Mouse (Mus musculus): ENCODE results near the gene Pold1. TPM values are rescaled to one million over a fixed set of nuclear protein-coding genes. Genes with fewer than 3 reads are reported as not detected.

Pold1 gene
- polyA plus RNA-seq, 1 experiment: 34.3 TPM

DNA sequence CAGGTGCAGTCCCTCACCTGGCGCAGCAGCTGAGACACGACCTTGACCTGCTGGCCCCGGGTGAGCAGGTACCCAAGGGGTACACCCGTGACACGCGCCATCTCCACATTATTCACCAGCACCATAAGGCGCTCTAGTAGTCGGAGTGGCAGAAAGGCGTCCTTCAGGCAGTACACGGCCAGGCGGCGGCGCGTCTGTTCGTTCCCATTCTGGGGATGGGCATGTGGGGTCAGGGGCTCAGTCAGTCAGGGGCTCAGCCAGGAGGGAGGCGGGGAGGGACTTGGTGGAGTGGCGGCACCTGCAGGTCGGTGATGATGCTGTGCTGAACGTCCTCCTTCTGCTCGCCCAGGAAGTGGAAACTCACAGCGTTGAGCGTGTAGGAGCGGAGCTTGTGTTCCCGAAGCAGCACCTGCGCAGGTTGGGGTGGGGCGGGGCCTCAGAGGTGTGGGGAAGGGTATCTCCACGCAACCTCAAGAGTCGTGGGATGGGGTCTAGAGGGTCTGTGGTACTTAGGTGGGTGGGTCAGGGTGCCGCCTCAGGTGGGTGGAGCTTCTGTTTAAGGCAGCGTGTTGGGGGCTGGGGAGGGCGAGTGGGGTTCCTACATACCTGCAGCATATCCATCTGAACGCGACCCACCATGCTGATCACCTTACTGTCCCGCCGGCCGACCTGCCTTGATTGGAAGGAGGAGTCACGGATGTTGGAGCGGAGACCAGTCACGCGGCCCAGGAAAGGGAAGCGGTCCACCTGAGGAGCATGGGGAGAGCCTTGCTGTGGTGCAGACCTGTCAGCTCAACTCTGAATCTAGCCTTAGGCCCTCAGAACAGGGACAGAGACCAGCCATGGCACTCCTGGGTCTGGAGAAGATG, 9.7 kb downstream of the Pold1 start:
- H3K4me1 ChIP-seq (ENCODE audit: control insufficient read depth, insufficient read depth, low read length): no peaks in the 10 kb centered on the region; the same call in 1 of the 2 replicates
- 91% methylated on average over 41 of the region's 41 CpGs for WGBS
- no peak overlapping the region for H3K4me3 ChIP-seq (replicated peaks; ENCODE audit: extremely low read depth, low read depth, low read length)
- TF ChIP-seq POLR2A (IDR thresholded peaks at IDR 0.05; ENCODE audit: borderline replicate concordance, extremely low read depth, low read depth, low read length) (no peak), CTCF (IDR thresholded peaks at IDR 0.05; ENCODE audit: insufficient read depth, low read length) (no peak)
- no peak for DNase-seq

- no peak overlapping the region for H3K4me3 ChIP-seq (replicated peaks; ENCODE audit: extremely low read depth, low read depth, low read length)
- TF ChIP-seq POLR2A (IDR thresholded peaks at IDR 0.05; ENCODE audit: borderline replicate concordance, extremely low read depth, low read depth, low read length) (no peak), CTCF (IDR thresholded peaks at IDR 0.05; ENCODE audit: insufficient read depth, low read length) (no peak)
- WGBS: 94% methylated on average over 13 of the region's 13 CpGs
- no peaks in the 10 kb centered on the region; the same call in 1 of the 2 replicates for H3K4me1 ChIP-seq (ENCODE audit: control insufficient read depth, insufficient read depth, low read length)
- DNase-seq: no peak
These were observed 11.2 kb downstream of the Pold1 start for GRCm38 (mm10) chr7:44537496-44537895.

- DNase-seq: no peak
- WGBS: 73% methylated on average over 7 of the region's 7 CpGs
- TF ChIP-seq CTCF (IDR thresholded peaks at IDR 0.05; ENCODE audit: insufficient read depth, low read length): no peak
- TF ChIP-seq POLR2A (IDR thresholded peaks at IDR 0.05; ENCODE audit: borderline replicate concordance, extremely low read depth, low read depth, low read length): no peak
These were observed 11.6 kb downstream of the Pold1 start for GRCm38 (mm10) chr7:44537009-44537408.

DNA sequence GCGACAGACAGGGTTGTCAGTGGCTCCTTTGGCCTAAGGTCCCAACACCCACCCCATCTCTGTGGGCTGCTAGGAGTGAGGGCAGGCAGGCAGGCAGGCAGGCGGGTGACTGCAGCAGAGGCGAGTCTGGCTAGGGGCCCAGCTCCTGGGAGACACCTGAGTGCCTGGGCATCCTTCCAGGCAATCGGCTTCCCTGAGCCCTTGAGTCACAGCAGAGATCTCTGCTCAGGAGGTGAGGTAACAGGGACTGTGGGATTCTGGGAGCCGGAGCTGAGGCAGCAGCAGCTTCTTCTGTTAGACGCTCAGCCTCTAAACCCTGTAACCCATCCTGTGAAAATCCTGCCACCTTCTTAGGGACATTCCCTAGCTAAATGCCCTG, 12.1 kb downstream of the Pold1 start:
- H3K4me3 ChIP-seq (replicated peaks; ENCODE audit: extremely low read depth, low read depth, low read length): no peak overlapping the region
- no peaks in the 10 kb centered on the region; the same call in 1 of the 2 replicates for H3K4me1 ChIP-seq (ENCODE audit: control insufficient read depth, insufficient read depth, low read length)
- no peak for TF ChIP-seq POLR2A (IDR thresholded peaks at IDR 0.05; ENCODE audit: borderline replicate concordance, extremely low read depth, low read depth, low read length)
- TF ChIP-seq CTCF (IDR thresholded peaks at IDR 0.05; ENCODE audit: insufficient read depth, low read length): no peak
- WGBS: 71% methylated on average over 6 of the region's 6 CpGs
- DNase-seq: peak; percentile 63

More at GRCm38 (mm10) chr7:44537009-44537408, 11.6 kb downstream of the Pold1 start:
- H3K4me1 ChIP-seq (ENCODE audit: control insufficient read depth, insufficient read depth, low read length): no peaks in the 10 kb centered on the region; the same call in 1 of the 2 replicates
- no peak overlapping the region for H3K4me3 ChIP-seq (replicated peaks; ENCODE audit: extremely low read depth, low read depth, low read length)

DNA sequence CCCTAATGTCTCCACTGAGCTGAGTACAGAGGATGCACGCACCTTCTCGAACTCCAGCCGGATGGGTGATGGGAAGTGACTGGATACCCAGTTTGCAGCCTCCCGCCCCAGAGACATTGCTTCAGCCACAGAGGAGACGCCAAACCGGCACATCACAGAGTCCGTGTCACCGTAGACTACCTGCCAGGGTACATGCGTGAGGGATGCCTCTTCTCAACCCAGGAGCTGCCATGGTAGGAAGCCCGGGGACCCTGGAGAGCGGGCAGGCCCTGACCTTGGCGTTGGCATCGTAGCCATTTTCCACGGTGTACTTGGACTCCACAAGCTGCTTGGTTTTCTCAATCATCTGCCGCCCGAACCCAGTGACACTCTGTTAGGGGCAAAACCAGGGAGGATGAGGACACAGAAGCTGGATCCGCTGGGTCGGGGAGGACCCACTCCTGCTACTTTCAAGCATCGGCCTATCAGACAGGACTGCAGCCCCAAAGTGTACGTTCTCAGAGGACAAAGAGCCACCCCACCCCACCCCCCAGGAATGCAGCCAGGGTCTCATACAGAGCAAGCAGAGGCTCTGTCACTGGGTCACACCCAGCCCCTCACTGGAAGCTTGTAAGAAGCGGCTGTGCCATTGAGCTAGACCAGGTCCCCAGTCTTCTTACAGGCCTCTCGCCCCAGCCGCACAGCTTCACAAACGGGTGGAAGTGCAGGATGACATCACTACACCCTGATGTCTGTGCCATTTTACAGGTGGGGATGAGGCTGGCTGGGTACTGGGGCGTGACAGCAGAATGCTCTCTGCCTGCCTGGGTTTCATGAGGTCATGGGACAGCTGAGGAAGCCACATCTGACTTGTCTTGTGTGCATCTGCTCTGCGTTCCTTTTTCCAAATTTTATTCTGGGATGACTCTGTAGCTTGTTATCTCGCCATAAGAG, 12.7 kb downstream of the Pold1 start:
- TF ChIP-seq POLR2A (IDR thresholded peaks at IDR 0.05; ENCODE audit: borderline replicate concordance, extremely low read depth, low read depth, low read length): no peak
- TF ChIP-seq CTCF (IDR thresholded peaks at IDR 0.05; ENCODE audit: insufficient read depth, low read length): no peak
- WGBS: 93% methylated on average over 27 of the region's 27 CpGs
- H3K4me3 ChIP-seq (replicated peaks; ENCODE audit: extremely low read depth, low read depth, low read length): no peak overlapping the region

DNA sequence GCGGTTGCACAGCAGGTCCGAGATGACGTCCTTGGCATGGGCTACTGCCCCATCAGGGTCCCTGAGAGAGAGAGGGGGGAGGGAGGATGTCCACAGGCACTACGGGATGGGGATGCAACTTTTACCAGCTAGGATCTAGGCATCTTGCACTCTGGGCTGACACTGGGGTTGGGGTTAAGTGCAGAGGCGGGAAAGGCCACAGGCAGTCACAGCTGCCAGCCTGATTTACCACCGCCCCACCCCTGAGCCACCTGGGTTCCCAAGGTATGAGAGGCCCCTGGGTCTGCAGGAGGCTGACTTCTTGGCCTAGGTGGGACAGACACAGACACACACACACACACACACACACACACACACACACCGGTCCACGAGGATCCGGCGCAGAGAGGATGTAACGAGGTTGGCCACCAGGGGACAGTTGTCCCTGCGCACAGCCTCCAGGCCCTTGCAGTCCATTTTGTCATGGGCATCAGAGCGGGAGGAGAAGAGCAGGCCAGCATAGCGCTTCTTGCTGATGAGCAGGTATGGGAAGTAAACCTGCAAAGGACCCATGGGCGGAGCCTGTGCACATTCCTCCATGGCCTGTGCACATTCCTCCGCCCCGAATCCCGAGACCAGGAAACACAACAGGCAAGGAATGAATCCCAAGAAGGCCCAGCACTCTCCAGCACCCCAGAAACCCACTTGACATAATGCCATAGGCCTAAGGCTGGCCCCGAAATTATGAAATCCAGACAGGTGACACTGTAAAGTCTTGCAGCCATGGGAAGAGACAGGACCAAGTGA, 13.8 kb downstream of the Pold1 start:
- Histone ChIP-seq H3K4me1 (ENCODE audit: control insufficient read depth, insufficient read depth, low read length) (no peaks in the 10 kb centered on the region; the same call in 1 of the 2 replicates), H3K4me3 (replicated peaks; ENCODE audit: extremely low read depth, low read depth, low read length) (no peak overlapping the region)
- DNase-seq: no peak
- TF ChIP-seq POLR2A (IDR thresholded peaks at IDR 0.05; ENCODE audit: borderline replicate concordance, extremely low read depth, low read depth, low read length): no peak
- TF ChIP-seq CTCF (IDR thresholded peaks at IDR 0.05; ENCODE audit: insufficient read depth, low read length): no peak
- WGBS: 84% methylated on average over 19 of the region's 19 CpGs

More for the DNA sequence above, 12.7 kb downstream of the Pold1 start:
- no peaks in the 10 kb centered on the region; the same call in 1 of the 2 replicates for H3K4me1 ChIP-seq (ENCODE audit: control insufficient read depth, insufficient read depth, low read length)
- no peak for DNase-seq

DNA sequence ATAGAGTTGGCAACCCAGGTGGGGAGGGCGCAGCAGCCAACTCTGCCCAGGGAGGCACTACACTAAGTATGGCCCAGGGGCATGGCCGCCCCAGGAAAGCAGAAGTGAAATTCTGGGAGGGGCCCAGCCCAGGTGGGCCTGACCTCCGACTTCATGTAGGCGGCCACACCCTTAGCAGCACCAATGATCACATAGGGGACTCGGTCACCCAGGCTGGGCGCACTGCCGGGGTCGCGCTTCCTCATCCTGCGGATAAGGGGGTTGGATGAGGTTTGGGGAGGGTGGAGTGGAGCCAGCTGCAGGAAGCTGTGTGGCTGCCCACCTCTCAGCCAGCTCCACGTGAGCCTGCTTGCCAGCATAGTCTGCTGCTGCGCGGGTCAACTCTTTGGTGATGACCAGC, 14.4 kb downstream of the Pold1 start:
- H3K4me3 ChIP-seq (replicated peaks; ENCODE audit: extremely low read depth, low read depth, low read length): no peak overlapping the region

DNA sequence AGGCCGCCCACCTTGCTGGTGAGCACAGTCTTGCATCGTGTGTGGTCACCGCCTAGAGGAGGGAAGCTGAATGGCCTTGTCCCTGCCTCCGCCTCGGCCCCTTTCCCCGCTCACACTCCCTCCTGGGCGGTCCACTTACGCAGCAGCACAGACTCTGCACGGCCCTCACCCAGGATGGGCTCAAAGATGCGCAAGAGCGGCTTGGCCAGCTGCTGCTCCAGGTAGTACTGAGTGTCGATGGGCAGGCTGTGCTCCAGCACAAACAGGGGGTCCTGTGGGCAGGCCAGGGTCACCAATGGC, 15.0 kb downstream of the Pold1 start:
- 84% methylated on average over 12 of the region's 12 CpGs for WGBS
- TF ChIP-seq POLR2A (IDR thresholded peaks at IDR 0.05; ENCODE audit: borderline replicate concordance, extremely low read depth, low read depth, low read length) (no peak), CTCF (IDR thresholded peaks at IDR 0.05; ENCODE audit: insufficient read depth, low read length) (no peak)
- no peaks in the 10 kb centered on the region; the same call in 1 of the 2 replicates for H3K4me1 ChIP-seq (ENCODE audit: control insufficient read depth, insufficient read depth, low read length)
- DNase-seq: no peak
- H3K4me3 ChIP-seq (replicated peaks; ENCODE audit: extremely low read depth, low read depth, low read length): no peak overlapping the region

More for the DNA sequence above, 14.4 kb downstream of the Pold1 start:
- no peaks in the 10 kb centered on the region; the same call in 1 of the 2 replicates for H3K4me1 ChIP-seq (ENCODE audit: control insufficient read depth, insufficient read depth, low read length)
- no peak for DNase-seq
- TF ChIP-seq CTCF (IDR thresholded peaks at IDR 0.05; ENCODE audit: insufficient read depth, low read length) (no peak), POLR2A (IDR thresholded peaks at IDR 0.05; ENCODE audit: borderline replicate concordance, extremely low read depth, low read depth, low read length) (no peak)
- WGBS: 84% methylated on average over 12 of the region's 13 CpGs
